Mouse (Mus musculus) macrophage (primary cell): ENCODE results near the gene Bud31. TPM values are rescaled to one million over a fixed set of nuclear protein-coding genes. Genes with fewer than 3 reads are reported as not detected.
"Not testable (repeated sequence)": the region's sequence is repeated elsewhere in the genome, so short reads cannot be mapped to it uniquely, and the experiment has no call there.

ENCODE experiments used
- H3K27ac ChIP-seq: fragments of 350-480 bp; formaldehyde crosslinking; 2 replicates; pipeline ENCODE4 v1.9.0; 2021
- H3K36me3 ChIP-seq: fragments of 350-480 bp; formaldehyde crosslinking; 2 replicates; pipeline ENCODE4 v1.9.0; 2021; ENCODE audit errors: inconsistent target
- H3K4me3 ChIP-seq: fragments of 350-480 bp; formaldehyde crosslinking; 2 replicates; pipeline ENCODE4 v1.9.0; 2021; ENCODE audit errors: inconsistent target
- H3K79me2 ChIP-seq: fragments of 350-480 bp; formaldehyde crosslinking; 2 replicates; pipeline ENCODE4 v1.9.0; 2021; ENCODE audit errors: inconsistent target
- WGBS: methylation state at CpG from one replicate; pipeline ENCODE4 v1.1.7; 2026; ENCODE audit warnings: inconsistent platforms; ENCODE audit not compliant: missing documents; 5-methylcytosine and 5-hydroxymethylcytosine counted together
- polyA plus RNA-seq: library from polyadenylated mRNA; stranded (reverse); fragments of 250-400 nt; gene quantifications from 3 replicates; pipeline ENCODE4 v1.2.4, GENCODE M21; 2018; ENCODE audit warnings: inconsistent platforms
- total RNA-seq, 78 experiments: library from RNA; depleted of rRNA; stranded (reverse); fragments of 250-400 nt; gene quantifications; 1 replicate in 9 of 78; 2 replicates in 24 of 78; 3 replicates in 43 of 78; 4 replicates in 2 of 78; pipeline ENCODE4 v1.2.4; 2018; ENCODE audit warnings: inconsistent platforms in 56 of 78

Bud31 gene
- total RNA-seq (2018; cell fraction: chromatin; rRNA removed): 100 to 1,000 TPM in 17 of 26 experiments, 10 to 100 TPM in 9; 78.4 to 282 (median 114) TPM
- 100 to 1,000 TPM; 116 to 165 (median 134) TPM for total RNA-seq (2018; cell fraction: cytosol; rRNA removed)
- total RNA-seq (2018; cell fraction: nucleus; rRNA removed): 100 to 1,000 TPM in 18 of 26 experiments, 10 to 100 TPM in 8; 82.6 to 220 (median 107) TPM
- 133 to 160 TPM (median 139 TPM) in 3 replicates for polyA plus RNA-seq

- peak within 1 kb of the TSS; percentile 96 for H3K27ac ChIP-seq
- peaks cover 75% of the 10 kb centered on the region for H3K79me2 ChIP-seq
- H3K4me3 ChIP-seq: peak within 1 kb of the TSS; percentile 98
- WGBS: under 1% methylated on average over 84 of the region's 84 CpGs
- peaks cover 46% of the 10 kb centered on the region for H3K36me3 ChIP-seq
Observed at GRCm38 (mm10) chr5:145139571-145140519, at the start of gene Bud31, which contains the start of gene Pdap1. Gene Bud31, plus strand, starts transcription at chr5:145140362. Gene Pdap1, minus strand, starts transcription at chr5:145140238.

DNA sequence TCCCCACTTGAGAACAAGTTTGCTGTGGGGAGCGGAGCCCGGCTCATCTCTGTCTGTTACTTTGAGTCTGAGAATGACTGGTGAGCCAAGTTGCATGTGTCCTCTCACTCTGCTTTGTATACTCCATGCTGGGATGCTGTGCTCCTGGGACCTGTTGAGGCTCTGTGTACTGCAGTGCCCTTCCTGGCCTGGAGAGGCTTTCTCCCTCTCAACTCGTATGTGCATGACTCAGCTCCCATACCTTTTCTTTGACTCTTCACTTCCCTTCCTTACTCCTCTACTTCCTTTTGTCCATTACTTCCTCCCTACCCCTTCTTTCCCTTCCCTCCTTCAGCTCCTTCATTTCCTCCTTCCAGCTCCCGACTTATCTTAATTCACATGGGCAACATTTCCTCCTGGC lies 44.0 kb upstream of the Bud31 start:
- H3K36me3 ChIP-seq: peaks cover 67% of the 10 kb centered on the region
- WGBS: 81% methylated on average over 4 of the region's 4 CpGs
- no peak overlapping the region for H3K4me3 ChIP-seq
- H3K79me2 ChIP-seq: peaks cover 4% of the 10 kb centered on the region
- H3K27ac ChIP-seq: no peak overlapping the region

GRCm38 (mm10) chr5:145098340-145098821 lies 41.8 kb upstream of the Bud31 start:
- Histone ChIP-seq H3K36me3 (peaks cover 58% of the 10 kb centered on the region), H3K79me2 (no peaks in the 10 kb centered on the region), H3K27ac (no peak overlapping the region), H3K4me3 (no peak overlapping the region)
- WGBS: 72% methylated on average over 10 of the region's 10 CpGs

GRCm38 (mm10) chr5:145100960-145101359 lies 39.2 kb upstream of the Bud31 start:
- no peaks in the 10 kb centered on the region for H3K79me2 ChIP-seq
- no peak overlapping the region for H3K4me3 ChIP-seq
- WGBS: 96% methylated on average over 8 of the region's 9 CpGs
- H3K36me3 ChIP-seq: peaks cover 69% of the 10 kb centered on the region
- H3K27ac ChIP-seq: no peak overlapping the region

DNA sequence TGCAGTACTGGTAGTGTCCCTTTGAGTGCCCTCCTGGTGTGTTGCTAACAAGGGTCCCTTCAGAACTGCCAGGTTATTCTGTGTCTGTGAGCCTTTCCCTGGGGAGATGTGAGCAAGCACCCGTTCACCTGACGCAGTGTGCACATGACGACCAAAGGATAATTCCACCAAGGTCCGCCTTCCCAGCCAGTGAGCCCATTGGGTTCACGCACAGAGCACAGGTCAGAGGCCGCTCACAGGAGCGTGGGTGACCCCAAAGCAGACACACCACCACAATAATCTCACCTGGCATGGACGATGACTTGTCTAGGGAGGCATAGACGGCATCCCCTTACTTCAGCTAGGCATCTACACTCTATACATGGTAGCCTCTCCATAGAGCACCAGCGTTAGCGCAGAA lies 38.7 kb upstream of the Bud31 start:
- H3K27ac ChIP-seq, H3K4me3 ChIP-seq, H3K79me2 ChIP-seq: not testable (repeated sequence)
- peaks cover 69% of the 10 kb centered on the region for H3K36me3 ChIP-seq
- 94% methylated on average over 7 of the region's 11 CpGs for WGBS

DNA sequence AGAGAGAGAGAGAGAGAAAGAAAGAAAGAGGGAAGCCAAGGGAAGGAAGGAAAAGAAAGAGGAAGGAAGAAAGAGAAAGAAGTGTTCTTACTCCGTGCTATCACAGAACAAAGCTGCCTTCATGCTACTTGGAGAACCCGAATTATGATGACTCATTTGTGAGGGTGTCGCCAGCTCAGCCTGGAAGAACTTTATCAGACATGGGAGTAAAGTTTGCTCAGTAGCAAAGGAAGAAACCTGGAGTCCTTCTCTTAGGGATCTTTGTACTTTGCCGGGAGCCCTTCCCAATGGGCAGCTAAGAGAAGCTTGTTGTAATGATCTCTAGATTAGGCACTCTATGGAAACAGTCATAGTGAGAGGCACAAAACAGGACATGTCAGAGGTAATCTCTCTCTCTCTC lies 37.5 kb upstream of the Bud31 start:
- Histone ChIP-seq H3K27ac (no peak overlapping the region), H3K4me3 (no peak overlapping the region), H3K79me2 (no peaks in the 10 kb centered on the region), H3K36me3 (peaks cover 64% of the 10 kb centered on the region)
- 44% methylated on average over 4 of the region's 4 CpGs for WGBS

DNA sequence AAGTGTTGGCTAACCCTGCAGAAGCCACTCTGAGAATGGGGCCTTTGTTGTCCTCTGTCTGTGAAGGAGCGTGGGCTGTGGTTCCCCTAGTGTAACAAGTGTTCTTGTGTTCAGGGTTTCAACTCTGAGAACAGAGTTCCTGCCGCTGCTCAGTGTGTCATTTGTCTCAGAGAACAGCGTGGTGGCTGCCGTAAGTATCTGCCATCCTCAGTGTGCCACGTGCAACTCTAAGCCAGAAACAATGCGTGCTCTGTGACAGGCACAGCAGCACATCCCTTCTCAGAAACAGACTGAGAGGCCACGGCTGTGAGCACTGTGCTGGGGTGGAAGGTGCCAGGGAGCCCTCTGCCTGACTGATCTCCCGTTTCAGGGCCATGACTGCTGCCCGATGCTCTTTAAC lies 35.8 kb upstream of the Bud31 start:
- Histone ChIP-seq H3K27ac (no peak overlapping the region), H3K36me3 (peaks cover 76% of the 10 kb centered on the region), H3K4me3 (no peak overlapping the region), H3K79me2 (no peaks in the 10 kb centered on the region)
- WGBS: 89% methylated on average over 9 of the region's 9 CpGs

DNA sequence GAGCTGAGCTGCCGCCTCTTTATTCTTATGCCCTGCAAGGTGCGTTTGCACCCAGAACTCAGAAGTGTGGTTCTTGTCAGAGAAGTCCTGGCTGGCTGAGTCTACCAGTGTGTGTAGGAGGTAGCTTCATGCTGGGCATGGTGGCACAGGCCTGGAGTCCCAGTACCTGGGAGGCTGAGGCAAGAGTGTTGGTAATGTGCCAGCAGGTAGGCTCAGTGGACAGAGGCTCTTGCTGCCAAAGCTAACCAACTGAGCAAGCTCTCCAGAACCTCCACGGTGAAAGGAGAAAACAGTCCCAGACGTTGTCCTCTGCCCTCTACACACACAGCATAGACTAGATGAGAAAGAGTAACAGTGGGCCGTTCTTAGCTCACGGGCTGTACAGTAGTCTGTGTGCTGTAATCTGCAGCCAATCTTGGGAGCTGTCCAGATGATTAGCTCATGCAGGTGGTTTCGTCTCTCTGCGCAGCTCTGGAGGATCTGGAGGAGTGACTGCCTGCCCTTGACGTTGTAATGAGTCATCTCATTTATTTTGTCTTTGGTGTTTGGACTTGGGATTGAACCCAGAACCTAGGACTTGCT lies 34.4 kb upstream of the Bud31 start:
- 88% methylated on average over 9 of the region's 9 CpGs for WGBS
- H3K36me3 ChIP-seq: peaks cover 77% of the 10 kb centered on the region
- no peaks in the 10 kb centered on the region for H3K79me2 ChIP-seq
- H3K27ac ChIP-seq: no peak overlapping the region
- H3K4me3 ChIP-seq: no peak overlapping the region

GRCm38 (mm10) chr5:145110401-145110800 lies 29.8 kb upstream of the Bud31 start:
- WGBS: 96% methylated on average over 6 of the region's 6 CpGs
- H3K36me3 ChIP-seq: peaks cover 45% of the 10 kb centered on the region
- no peak overlapping the region for H3K4me3 ChIP-seq
- H3K79me2 ChIP-seq: peaks cover 12% of the 10 kb centered on the region
- H3K27ac ChIP-seq: no peak overlapping the region

GRCm38 (mm10) chr5:145112566-145112965 lies 27.6 kb upstream of the Bud31 start:
- H3K36me3 ChIP-seq: peaks cover 37% of the 10 kb centered on the region
- WGBS: 92% methylated on average over 8 of the region's 8 CpGs
- H3K79me2 ChIP-seq: peaks cover 32% of the 10 kb centered on the region
- H3K27ac ChIP-seq: no peak overlapping the region
- no peak overlapping the region for H3K4me3 ChIP-seq

- peaks cover 40% of the 10 kb centered on the region for H3K79me2 ChIP-seq
- peak overlapping the region; percentile 28; the same call in 1 of the 2 replicates for H3K4me3 ChIP-seq
- 35% methylated on average over 2 of the region's 2 CpGs for WGBS
- peaks cover 37% of the 10 kb centered on the region for H3K36me3 ChIP-seq
- peak overlapping the region; percentile 55 for H3K27ac ChIP-seq
Observed at GRCm38 (mm10) chr5:145113416-145113815, 26.7 kb upstream of the Bud31 start.

DNA sequence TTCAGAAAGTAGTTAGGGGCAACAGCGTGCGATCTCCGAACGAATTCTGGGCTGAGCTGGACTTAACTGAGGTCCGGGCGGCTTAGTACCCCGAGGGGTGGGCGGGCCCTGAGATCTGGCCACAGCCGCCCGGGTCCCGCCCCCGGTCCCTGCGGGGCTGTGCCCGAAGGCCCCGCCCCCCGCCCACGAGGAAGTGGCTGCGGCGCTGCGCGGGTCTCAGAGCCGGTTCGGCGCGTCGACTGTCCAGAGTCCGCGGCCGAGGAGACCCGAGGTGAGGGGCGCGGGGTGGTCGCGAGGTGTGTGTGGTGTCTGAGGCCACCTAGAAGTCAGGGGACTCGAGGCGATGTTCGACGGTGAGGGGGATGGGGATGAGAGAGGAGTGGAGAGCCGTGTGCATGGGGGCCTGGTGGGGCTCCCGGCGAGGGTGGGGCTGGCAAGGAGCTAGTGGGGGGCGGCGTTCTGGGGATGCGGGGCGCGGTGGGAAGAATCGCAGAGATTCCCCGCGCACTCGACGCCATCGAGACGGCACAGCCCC lies 26.0 kb upstream of the Bud31 start, which contains the start of gene Arpc1b:
Arpc1b (plus strand) TSS at position 145 of the 535 bp plus-strand sequence.
- H3K36me3 ChIP-seq: peaks cover 33% of the 10 kb centered on the region
- H3K79me2 ChIP-seq: peaks cover 47% of the 10 kb centered on the region
- WGBS: under 1% methylated on average over 42 of the region's 53 CpGs
- H3K4me3 ChIP-seq: peak within 1 kb of the TSS; percentile 84
- peak within 1 kb of the TSS; percentile 99 for H3K27ac ChIP-seq

DNA sequence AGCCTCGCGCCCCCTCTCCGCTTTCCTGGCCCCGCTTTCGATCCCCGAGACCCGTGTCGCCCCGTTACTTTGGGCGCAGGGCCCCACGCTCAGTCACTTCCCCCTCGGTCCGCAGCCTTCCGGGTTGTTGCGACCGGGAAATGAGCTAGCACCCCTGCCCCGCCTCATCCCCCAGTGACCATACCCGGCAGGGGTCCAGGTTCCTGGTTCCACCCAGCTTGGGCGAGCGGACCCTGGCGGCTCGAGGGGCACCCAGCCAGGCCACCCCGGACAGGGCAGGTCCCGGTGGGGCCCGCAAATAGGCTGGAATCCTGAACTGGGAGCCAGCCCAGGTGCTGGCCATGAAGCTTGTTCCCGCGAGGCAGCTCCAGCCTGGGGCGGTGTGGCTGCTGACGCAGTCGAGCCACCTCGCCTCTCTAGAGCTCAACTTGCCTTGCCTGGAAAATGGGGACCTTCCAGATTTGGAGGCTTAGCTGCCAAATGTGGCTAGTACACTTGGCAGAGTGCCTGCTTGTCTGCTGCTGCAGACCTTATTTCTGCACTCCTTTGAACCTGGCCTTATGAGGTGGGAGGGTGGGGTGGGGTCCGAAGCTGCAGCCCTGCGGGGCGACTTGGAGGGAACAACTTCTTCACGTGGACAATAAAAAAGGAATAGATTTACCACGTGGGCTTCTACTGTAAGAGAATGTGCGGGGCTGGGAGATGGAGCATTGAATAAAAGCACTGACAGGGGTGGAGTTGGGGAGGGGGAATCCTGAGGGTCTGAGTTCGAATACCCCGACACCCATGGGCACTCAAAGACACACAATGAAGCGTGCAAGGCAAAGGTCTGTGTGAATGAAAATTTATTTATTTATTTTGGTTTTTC lies 25.3 kb upstream of the Bud31 start:
- 4% methylated on average over 40 of the region's 40 CpGs for WGBS
- H3K27ac ChIP-seq: peak overlapping the region; percentile 99
- peaks cover 26% of the 10 kb centered on the region; the same call in 1 of the 2 replicates for H3K36me3 ChIP-seq
- peaks cover 54% of the 10 kb centered on the region for H3K79me2 ChIP-seq
- H3K4me3 ChIP-seq: peak overlapping the region; percentile 84
